Mouse (Mus musculus): ENCODE measurements at regions not wholly inside any gene's neighbourhood (a gene's known extent, or its start where the extent isn't known, plus 50 kb on each side); places are given as distances from the start of the nearest gene placed in this dataset.

DNA sequence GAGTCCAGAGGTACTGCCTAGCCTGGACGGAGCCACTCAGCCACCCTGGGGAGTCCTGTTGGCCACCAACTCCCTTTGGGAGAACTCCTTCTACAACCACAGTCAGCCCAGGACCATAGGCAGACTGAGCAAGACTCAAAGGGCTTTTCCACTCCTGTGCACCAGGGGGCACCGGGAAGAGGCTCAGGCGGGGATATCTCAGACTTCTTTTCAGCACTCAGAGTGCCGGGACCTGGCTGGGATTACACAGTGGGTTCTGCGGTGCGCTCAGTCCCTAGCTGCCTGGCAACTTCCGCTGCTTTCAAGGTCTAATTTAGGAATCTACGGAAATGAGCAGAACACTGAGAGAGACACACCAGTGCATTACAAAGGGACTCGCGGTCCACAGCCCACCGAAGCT lies 136.1 kb upstream of the Gm12830 start:
- Histone ChIP-seq H3K9me3 (replicated peaks; ENCODE audit: insufficient read depth, low read length) (no peaks in the 10 kb centered on the region), H3K4me3 (ENCODE audit: control insufficient read depth in 1 of 2, insufficient read depth in 1 of 2, low read depth in 2 of 2, low read length in 2 of 2) (no peak overlapping the region), H3K27ac (ENCODE audit: control insufficient read depth, low read depth, low read length) (no peak overlapping the region), H3K79me2 (ENCODE audit: control insufficient read depth, insufficient read depth, low read length, poor library complexity) (no peaks in the 10 kb centered on the region), H3K36me3 (ENCODE audit: control insufficient read depth in 1 of 2, insufficient read depth in 2 of 2, low read length in 2 of 2) (no peaks in the 10 kb centered on the region), H3K9ac (ENCODE audit: control insufficient read depth, low read depth, low read length, poor library complexity, severe bottlenecking) (no peak overlapping the region), H3K27me3 (ENCODE audit: control insufficient read depth in 1 of 2, insufficient read depth in 2 of 2, low read length in 2 of 2) (peaks cover 2 to 6% of the 10 kb centered on the region in 2 experiments), H3K4me1 (ENCODE audit: control insufficient read depth in 1 of 2, insufficient read depth in 2 of 2, low read length in 2 of 2) (no peaks in the 10 kb centered on the region)
- TF ChIP-seq MEF2A (IDR thresholded peaks at IDR 0.05; ENCODE audit: extremely low read depth, insufficient replicate concordance, low read depth, low read length, poor library complexity, severe bottlenecking) (no peak), ZKSCAN1 (IDR thresholded peaks at IDR 0.05; ENCODE audit: low read depth, low read length) (no peak), CTCF (IDR thresholded peaks at IDR 0.05 in 2 of 3, conservative IDR thresholded peaks at IDR 0.05 in 1 of 3; ENCODE audit: control insufficient read depth in 1 of 3, insufficient read depth in 1 of 3, low read depth in 2 of 3, low read length in 3 of 3, poor library complexity in 1 of 3, severe bottlenecking in 1 of 3) (peak in 2 of 3 experiments; percentile 3 to 15; a peak in 2 of 6 replicates), POLR2AphosphoS5 (IDR thresholded peaks at IDR 0.05; ENCODE audit: borderline replicate concordance, low read depth, low read length) (no peak), SMC3 (IDR thresholded peaks at IDR 0.05; ENCODE audit: low read depth, low read length) (0 out of 2 replicates have a peak, but pooled peaks have one; percentile 10), MAX (IDR thresholded peaks at IDR 0.05; ENCODE audit: low read length) (no peak), HCFC1 (IDR thresholded peaks at IDR 0.05; ENCODE audit: low read depth, low read length) (no peak)
- no peak for DNase-seq (ENCODE audit: low read depth, low spot score)

DNA sequence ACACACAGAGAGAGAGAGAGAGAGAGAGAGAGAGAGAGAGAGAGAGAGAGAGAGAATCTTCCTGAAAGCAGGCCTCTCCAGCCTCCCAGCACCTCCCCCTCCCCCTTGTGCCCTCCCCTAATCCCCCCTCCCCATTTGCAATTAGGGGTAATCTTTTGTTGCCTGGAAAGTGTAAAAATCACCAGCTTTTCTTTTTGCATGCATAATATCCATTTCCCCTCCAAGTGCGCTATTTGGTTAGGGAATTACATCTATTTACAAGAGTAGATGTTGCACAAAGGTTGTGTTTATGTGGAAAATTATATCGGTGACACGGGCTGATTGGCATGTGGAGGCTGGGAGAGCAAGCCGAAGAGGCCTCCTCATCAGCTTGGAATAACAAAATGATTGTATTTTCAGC lies 135.4 kb upstream of the Gm12830 start:
- H3K27ac ChIP-seq (ENCODE audit: control insufficient read depth, low read depth, low read length): no peak overlapping the region
- peaks cover 0 to 6% of the 10 kb centered on the region in 2 experiments for H3K27me3 ChIP-seq (ENCODE audit: control insufficient read depth in 1 of 2, insufficient read depth in 2 of 2, low read length in 2 of 2)
- no peaks in the 10 kb centered on the region for H3K36me3 ChIP-seq (ENCODE audit: control insufficient read depth in 1 of 2, insufficient read depth in 2 of 2, low read length in 2 of 2)
- H3K4me1 ChIP-seq (ENCODE audit: control insufficient read depth in 1 of 2, insufficient read depth in 2 of 2, low read length in 2 of 2): no peaks in the 10 kb centered on the region
- no peak for DNase-seq (ENCODE audit: low read depth, low spot score)
- H3K79me2 ChIP-seq (ENCODE audit: control insufficient read depth, insufficient read depth, low read length, poor library complexity): no peaks in the 10 kb centered on the region
- H3K9me3 ChIP-seq (replicated peaks; ENCODE audit: insufficient read depth, low read length): no peaks in the 10 kb centered on the region
- H3K4me3 ChIP-seq (ENCODE audit: control insufficient read depth in 1 of 2, insufficient read depth in 1 of 2, low read depth in 2 of 2, low read length in 2 of 2): no peak overlapping the region
- H3K9ac ChIP-seq (ENCODE audit: control insufficient read depth, low read depth, low read length, poor library complexity, severe bottlenecking): no peak overlapping the region
- no peak for TF ChIP-seq USF2 (IDR thresholded peaks at IDR 0.05; ENCODE audit: borderline replicate concordance in 1 of 2, insufficient read depth in 1 of 2, low read depth in 1 of 2, low read length in 2 of 2)
- TF ChIP-seq MAZ (IDR thresholded peaks at IDR 0.05; ENCODE audit: low read depth, low read length): no peak
- TF ChIP-seq ELF1 (IDR thresholded peaks at IDR 0.05; ENCODE audit: low read depth, low read length): no peak
- no peak for TF ChIP-seq SIN3A (IDR thresholded peaks at IDR 0.05; ENCODE audit: low read length)
- TF ChIP-seq ETS1 (IDR thresholded peaks at IDR 0.05; ENCODE audit: low read depth, low read length): no peak
- no peak for TF ChIP-seq ZNF384 (IDR thresholded peaks at IDR 0.05; ENCODE audit: low read depth, low read length)
- no peak for TF ChIP-seq RCOR1 (IDR thresholded peaks at IDR 0.05; ENCODE audit: low read depth, low read length)
- TF ChIP-seq GATA1 (IDR thresholded peaks at IDR 0.05; ENCODE audit: low read depth, low read length): no peak
- TF ChIP-seq GABPA (IDR thresholded peaks at IDR 0.05; ENCODE audit: low read depth, low read length): no peak
- no peak for TF ChIP-seq MYB (IDR thresholded peaks at IDR 0.05; ENCODE audit: low read depth, low read length)
- no peak for TF ChIP-seq CHD1 (IDR thresholded peaks at IDR 0.05; ENCODE audit: low read depth, low read length)
- no peak for TF ChIP-seq MYC (IDR thresholded peaks at IDR 0.05; ENCODE audit: low read depth, low read length)
- TF ChIP-seq POLR2AphosphoS5 (IDR thresholded peaks at IDR 0.05; ENCODE audit: borderline replicate concordance, low read depth, low read length): no peak
- TF ChIP-seq RAD21 (IDR thresholded peaks at IDR 0.05; ENCODE audit: low read depth, low read length): no peak
- no peak for TF ChIP-seq CTCF (IDR thresholded peaks at IDR 0.05 in 2 of 3, conservative IDR thresholded peaks at IDR 0.05 in 1 of 3; ENCODE audit: control insufficient read depth in 1 of 3, insufficient read depth in 1 of 3, low read depth in 2 of 3, low read length in 3 of 3, poor library complexity in 1 of 3, severe bottlenecking in 1 of 3)

Measured in MEL (cell line).